Mouse (Mus musculus) intestine, embryonic 14.5 days (tissue): ENCODE results near the gene Fubp1. TPM values are rescaled to one million over a fixed set of nuclear protein-coding genes. Genes with fewer than 3 reads are reported as not detected.

Experiments
- ATAC-seq: fragments of 200-750 bp; cut with Nextera tagmentation; replicated peaks from 2 replicates; pipeline ENCODE4 v1.8.0; 2017; ENCODE audit warnings: low read depth, moderate number of reproducible peaks, moderate TSS enrichment, moderate library complexity; ENCODE audit not compliant: low FRiP score, low TSS enrichment
- DNase-seq: peaks from one replicate; pipeline ENCODE4 v3.0.0-alpha.2; 2018; ENCODE audit warnings: low spot score
- H3K27ac ChIP-seq: fragments of 300-500 bp; sonication (generic); 2 replicates; pipeline ENCODE4 v1.5.1; 2014; ENCODE audit warnings: low read depth, mild to moderate bottlenecking, control low read depth
- H3K27me3 ChIP-seq: fragments of 300-500 bp; sonication (generic); replicated peaks from 2 replicates; pipeline ENCODE4 v1.6.1; 2014; ENCODE audit warnings: low read length, control low read depth; ENCODE audit not compliant: control insufficient read depth, insufficient read depth
- H3K36me3 ChIP-seq: fragments of 300-500 bp; sonication (generic); 2 replicates; pipeline ENCODE4 v1.6.1; 2014; ENCODE audit warnings: low read length, control low read depth; ENCODE audit not compliant: control insufficient read depth, insufficient read depth
- H3K4me1 ChIP-seq: fragments of 300-500 bp; sonication (generic); replicated peaks from 2 replicates; pipeline ENCODE4 v1.6.1; 2014; ENCODE audit warnings: low read length, control low read depth, mixed read lengths; ENCODE audit not compliant: control insufficient read depth, insufficient read depth
- H3K4me2 ChIP-seq: fragments of 300-500 bp; sonication (generic); 2 replicates; pipeline ENCODE4 v1.6.1; 2014; ENCODE audit warnings: low read length
- H3K4me3 ChIP-seq: fragments of 300-500 bp; sonication (generic); 2 replicates; pipeline ENCODE4 v1.5.1; 2014; ENCODE audit warnings: low read depth, low read length, control low read depth, mixed read lengths
- H3K9ac ChIP-seq: fragments of 300-500 bp; sonication (generic); 2 replicates; pipeline ENCODE4 v1.6.1; 2014; ENCODE audit warnings: mild to moderate bottlenecking, low read length
- H3K9me3 ChIP-seq: fragments of 300-500 bp; sonication (generic); 2 replicates; pipeline ENCODE4 v1.6.1; 2016; ENCODE audit warnings: low read length, control low read depth; ENCODE audit not compliant: control insufficient read depth
- WGBS: fragments of 180-500 bp; shearing (Covaris S2); extraction: QIAGEN DNeasy Blood & Tissue Kit; methylation state at CpG from one replicate; pipeline ENCODE4 v1.1.7; 2014; 5-methylcytosine and 5-hydroxymethylcytosine counted together
- polyA plus RNA-seq: library from polyadenylated mRNA; unstranded; fragments of >200 nt; fragmentation: Nextera tagmentation; extraction: Ambion mirVana; gene quantifications from 2 replicates; pipeline ENCODE4 v1.2.1, GENCODE M21; 2014

Gene Fubp1
- polyA plus RNA-seq, 1 experiment from 2014 or later, result 228 TPM

GRCm38 (mm10) chr3:152170407-152170806 lies 39.8 kb upstream of the Fubp1 start:
- no peak for DNase-seq
- Histone ChIP-seq H3K4me2 (no peak overlapping the region), H3K27ac (no peak overlapping the region), H3K9ac (no peak overlapping the region), H3K27me3 (peaks cover 10% of the 10 kb centered on the region), H3K9me3 (no peaks in the 10 kb centered on the region), H3K4me1 (peaks cover 12% of the 10 kb centered on the region), H3K4me3 (no peak overlapping the region), H3K36me3 (no peaks in the 10 kb centered on the region)
- 14% methylated on average over 1 of the region's 1 CpGs for WGBS
- no peak for ATAC-seq

- Histone ChIP-seq H3K9me3 (no peaks in the 10 kb centered on the region), H3K4me1 (peaks cover 5% of the 10 kb centered on the region), H3K4me3 (no peak overlapping the region), H3K27ac (no peak overlapping the region; the same call in 1 of the 2 replicates), H3K9ac (no peak overlapping the region), H3K27me3 (peaks cover 1% of the 10 kb centered on the region; the same call in 1 of the 2 replicates), H3K36me3 (no peaks in the 10 kb centered on the region), H3K4me2 (no peak overlapping the region)
- ATAC-seq, result peak; percentile 37; the same call in 1 of the 2 replicates
- 43% methylated on average over 2 of the region's 2 CpGs for WGBS
- DNase-seq, result no peak
These were observed 39.0 kb upstream of the Fubp1 start for GRCm38 (mm10) chr3:152171236-152171635.

GRCm38 (mm10) chr3:152171862-152172261 lies 38.4 kb upstream of the Fubp1 start:
- ATAC-seq, result no peak; the same call in 1 of the 2 replicates
- 29% methylated on average over 7 of the region's 7 CpGs for WGBS
- no peak for DNase-seq
- Histone ChIP-seq H3K4me2 (no peak overlapping the region), H3K4me3 (no peak overlapping the region), H3K9me3 (no peaks in the 10 kb centered on the region), H3K27me3 (no peaks in the 10 kb centered on the region), H3K4me1 (peaks cover 5% of the 10 kb centered on the region), H3K36me3 (no peaks in the 10 kb centered on the region), H3K27ac (no peak overlapping the region), H3K9ac (no peak overlapping the region)

- Histone ChIP-seq H3K4me1 (peaks cover 5% of the 10 kb centered on the region), H3K9ac (no peak overlapping the region), H3K36me3 (no peaks in the 10 kb centered on the region), H3K9me3 (no peaks in the 10 kb centered on the region), H3K27me3 (no peaks in the 10 kb centered on the region), H3K4me2 (no peak overlapping the region), H3K27ac (no peak overlapping the region), H3K4me3 (no peak overlapping the region)
- ATAC-seq, result no peak
- no peak for DNase-seq
- 62% methylated on average over 7 of the region's 7 CpGs for WGBS
These were observed 37.8 kb upstream of the Fubp1 start for GRCm38 (mm10) chr3:152172322-152172935.

- ATAC-seq (no peak), DNase-seq (no peak)
- H3K4me3 ChIP-seq, result no peak overlapping the region
- no peak overlapping the region for H3K27ac ChIP-seq
- no peak overlapping the region for H3K4me2 ChIP-seq
- 0 out of 2 replicates have a peak, but pooled peaks cover 3% of the 10 kb centered on the region for H3K9me3 ChIP-seq
- no peaks in the 10 kb centered on the region for H3K27me3 ChIP-seq
- peaks cover 9% of the 10 kb centered on the region for H3K36me3 ChIP-seq
- 75% methylated on average over 4 of the region's 4 CpGs for WGBS
- no peaks in the 10 kb centered on the region for H3K4me1 ChIP-seq
- H3K9ac ChIP-seq, result no peak overlapping the region
These were observed 31.4 kb upstream of the Fubp1 start for GRCm38 (mm10) chr3:152178816-152179215.

- 17% methylated on average over 1 of the region's 1 CpGs for WGBS
- H3K4me1 ChIP-seq, result no peaks in the 10 kb centered on the region
- H3K4me2 ChIP-seq, result no peak overlapping the region
- no peak overlapping the region for H3K27ac ChIP-seq
- no peaks in the 10 kb centered on the region for H3K27me3 ChIP-seq
- peaks cover 13% of the 10 kb centered on the region for H3K36me3 ChIP-seq
- no peak for DNase-seq
- H3K9me3 ChIP-seq, result 0 out of 2 replicates have a peak, but pooled peaks cover 3% of the 10 kb centered on the region
- H3K9ac ChIP-seq, result no peak overlapping the region
- ATAC-seq, result peak; percentile 75
- no peak overlapping the region for H3K4me3 ChIP-seq
These were observed 30.9 kb upstream of the Fubp1 start for GRCm38 (mm10) chr3:152179285-152179684.

- no peak for ATAC-seq
These were observed 29.6 kb upstream of the Fubp1 start for GRCm38 (mm10) chr3:152180624-152181023.

GRCm38 (mm10) chr3:152183522-152183921 lies 26.7 kb upstream of the Fubp1 start:
- ATAC-seq (no peak), DNase-seq (no peak)
- Histone ChIP-seq H3K4me2 (no peak overlapping the region), H3K4me1 (no peaks in the 10 kb centered on the region), H3K9ac (no peak overlapping the region), H3K27me3 (no peaks in the 10 kb centered on the region), H3K36me3 (peaks cover 37% of the 10 kb centered on the region), H3K27ac (no peak overlapping the region), H3K9me3 (0 out of 2 replicates have a peak, but pooled peaks cover 3% of the 10 kb centered on the region), H3K4me3 (no peak overlapping the region)
- WGBS, result 89% methylated on average over 9 of the region's 9 CpGs

More at GRCm38 (mm10) chr3:152180624-152181023, 29.6 kb upstream of the Fubp1 start:
- Histone ChIP-seq H3K4me1 (no peaks in the 10 kb centered on the region), H3K9me3 (0 out of 2 replicates have a peak, but pooled peaks cover 3% of the 10 kb centered on the region), H3K4me2 (no peak overlapping the region), H3K4me3 (no peak overlapping the region), H3K27ac (no peak overlapping the region), H3K36me3 (peaks cover 25% of the 10 kb centered on the region), H3K27me3 (no peaks in the 10 kb centered on the region), H3K9ac (no peak overlapping the region)
- no peak for DNase-seq
- 84% methylated on average over 4 of the region's 4 CpGs for WGBS

GRCm38 (mm10) chr3:152186106-152186505 lies 24.1 kb upstream of the Fubp1 start:
- peaks cover 12% of the 10 kb centered on the region; the same call in 1 of the 2 replicates for H3K4me1 ChIP-seq
- H3K4me2 ChIP-seq, result no peak overlapping the region
- peaks cover 37% of the 10 kb centered on the region for H3K36me3 ChIP-seq
- no peak for ATAC-seq
- H3K27me3 ChIP-seq, result no peaks in the 10 kb centered on the region
- no peaks in the 10 kb centered on the region for H3K9me3 ChIP-seq
- no peak overlapping the region for H3K4me3 ChIP-seq
- no peak overlapping the region for H3K9ac ChIP-seq
- no peak overlapping the region for H3K27ac ChIP-seq
- 62% methylated on average over 6 of the region's 6 CpGs for WGBS
- DNase-seq, result no peak
